Mouse (Mus musculus): ENCODE measurements around the gene Usp9x. TPM values are rescaled to one million over a fixed set of nuclear protein-coding genes. Genes with fewer than 3 reads are reported as not detected.

The Usp9x gene
- 9.6 and 9.8 TPM in 2 replicates for polyA plus RNA-seq (2015; fragmentation: Nextera tagmentation; extraction: Ambion mirVana)

DNA sequence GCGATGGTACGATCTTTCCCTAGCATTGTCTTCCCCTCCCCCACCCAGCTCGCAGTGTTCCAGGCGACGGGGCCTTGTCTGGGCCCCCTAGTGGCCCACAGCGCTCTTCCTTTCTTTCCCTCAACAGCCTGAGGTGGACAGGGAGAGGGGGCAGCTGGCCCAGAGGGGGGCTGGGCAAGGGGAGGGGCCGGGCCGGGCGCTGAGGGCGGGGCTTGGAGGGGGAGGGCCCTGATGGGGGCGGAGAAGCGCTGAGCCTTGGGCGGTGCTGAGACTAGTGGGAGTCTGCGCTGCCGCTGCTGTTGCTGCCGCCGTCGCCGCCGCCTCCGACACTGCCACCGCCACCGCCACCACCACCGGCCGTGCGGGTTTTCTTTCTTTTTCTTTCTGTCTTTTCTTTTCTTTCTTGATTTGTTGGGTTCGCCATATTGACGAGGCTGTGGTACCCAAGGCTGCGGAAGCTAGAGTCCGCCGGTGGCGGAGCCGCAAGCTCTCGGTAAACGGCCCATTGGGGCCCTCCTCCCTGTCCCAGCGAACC is at the start of gene Usp9x:
Gene Usp9x, plus strand, starts transcription at position 258 of the 535 bp plus-strand sequence.
- peak; percentile 82 for ATAC-seq (ENCODE audit: insufficient read depth)
- WGBS (ENCODE audit: insufficient replicate concordance): 12% methylated on average over 36 of the region's 36 CpGs
- peak within 1 kb of the TSS; percentile 84 for H3K4me3 ChIP-seq (replicated peaks)

DNA sequence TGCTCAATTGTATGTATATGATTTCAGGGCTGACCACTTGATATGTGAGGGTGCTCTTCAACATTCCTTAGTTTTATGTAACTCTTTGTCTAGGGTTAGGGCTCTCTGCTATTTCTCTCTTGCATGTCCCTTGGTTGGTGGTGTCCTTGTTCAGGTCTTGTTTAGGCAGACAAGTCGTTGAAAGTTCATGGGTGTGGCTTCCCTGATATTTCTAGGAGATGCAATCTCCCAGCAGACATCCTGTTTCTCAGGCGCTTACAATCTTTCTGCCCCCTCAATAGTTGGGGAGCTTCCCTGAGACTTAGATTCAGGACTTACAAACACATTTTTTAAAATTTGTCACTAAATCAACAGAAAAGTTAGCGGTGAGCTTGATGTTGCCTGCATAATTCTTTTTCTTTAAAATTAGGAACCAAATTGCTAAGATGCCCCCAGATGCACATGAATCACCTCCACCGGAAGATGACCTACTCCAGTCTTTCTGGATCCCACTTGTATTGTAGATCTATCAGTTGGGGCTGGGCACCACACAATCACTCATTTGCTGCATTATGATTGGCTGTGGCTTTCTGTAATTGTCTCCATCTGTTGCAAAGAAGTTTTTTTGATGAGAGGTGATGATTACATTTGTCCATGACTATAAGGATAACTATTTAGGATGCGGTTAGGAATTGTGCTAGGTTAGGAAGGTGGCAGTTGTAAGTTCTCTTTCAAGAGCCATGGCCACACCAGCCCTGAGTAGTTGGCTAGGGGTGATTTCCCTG is 48.6 kb upstream of the Usp9x start:
- Histone ChIP-seq H3K4me2 (no peak overlapping the region), H3K36me3 (replicated peaks) (no peaks in the 10 kb centered on the region), H3K27me3 (no peaks in the 10 kb centered on the region; the same call in 1 of the 2 replicates), H3K9me3 (replicated peaks) (no peaks in the 10 kb centered on the region), H3K27ac (replicated peaks) (no peak overlapping the region), H3K9ac (no peak overlapping the region), H3K4me3 (replicated peaks) (no peak overlapping the region), H3K4me1 (replicated peaks) (no peaks in the 10 kb centered on the region)
- ATAC-seq (ENCODE audit: insufficient read depth): no peak
- WGBS (ENCODE audit: insufficient replicate concordance): 51% methylated on average over 5 of the region's 5 CpGs

More for the DNA sequence above, at the start of gene Usp9x:
- peaks cover 3% of the 10 kb centered on the region; the same call in 1 of the 2 replicates for H3K4me1 ChIP-seq (replicated peaks)
- H3K9ac ChIP-seq: peak within 1 kb of the TSS; percentile 84
- peak within 1 kb of the TSS; percentile 93 for H3K27ac ChIP-seq (replicated peaks)
- H3K9me3 ChIP-seq (replicated peaks): no peaks in the 10 kb centered on the region
- H3K36me3 ChIP-seq (replicated peaks): no peaks in the 10 kb centered on the region
- peak within 1 kb of the TSS; percentile 78 for H3K4me2 ChIP-seq
- H3K27me3 ChIP-seq: no peaks in the 10 kb centered on the region

DNA sequence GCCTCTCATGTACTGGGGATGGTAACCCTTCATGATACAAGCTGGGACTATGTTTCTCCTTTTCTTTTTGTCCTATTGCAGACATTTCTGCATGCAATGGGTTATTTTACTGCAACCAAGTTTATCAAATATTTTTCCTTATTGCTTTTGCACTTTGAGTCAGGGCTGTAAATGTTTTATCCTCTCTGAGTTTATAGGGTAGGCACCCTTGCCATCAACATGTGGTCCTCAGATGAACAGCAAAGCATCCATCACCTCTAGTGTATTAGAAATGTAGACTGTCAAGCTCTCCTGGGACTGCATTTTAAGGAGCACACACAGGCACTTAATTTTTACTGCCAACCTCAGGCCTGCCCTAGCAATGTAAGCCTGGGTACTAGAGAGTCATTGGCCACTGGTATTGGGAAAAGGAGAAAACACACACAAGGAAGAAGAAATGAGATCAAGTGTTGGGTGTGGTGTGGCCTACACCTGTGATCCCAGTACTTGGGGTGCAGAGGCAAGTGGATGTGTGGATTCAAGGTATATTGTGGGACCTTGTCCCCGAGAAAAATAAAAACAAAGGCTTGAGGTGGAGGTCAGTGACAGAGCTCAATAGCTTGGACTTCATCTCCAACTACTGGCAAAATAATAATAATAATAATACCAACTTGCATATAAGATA is 46.6 kb upstream of the Usp9x start:
- H3K27me3 ChIP-seq: no peaks in the 10 kb centered on the region; the same call in 1 of the 2 replicates
- 52% methylated on average over 1 of the region's 1 CpGs for WGBS (ENCODE audit: insufficient replicate concordance)
- no peak for ATAC-seq (ENCODE audit: insufficient read depth)

DNA sequence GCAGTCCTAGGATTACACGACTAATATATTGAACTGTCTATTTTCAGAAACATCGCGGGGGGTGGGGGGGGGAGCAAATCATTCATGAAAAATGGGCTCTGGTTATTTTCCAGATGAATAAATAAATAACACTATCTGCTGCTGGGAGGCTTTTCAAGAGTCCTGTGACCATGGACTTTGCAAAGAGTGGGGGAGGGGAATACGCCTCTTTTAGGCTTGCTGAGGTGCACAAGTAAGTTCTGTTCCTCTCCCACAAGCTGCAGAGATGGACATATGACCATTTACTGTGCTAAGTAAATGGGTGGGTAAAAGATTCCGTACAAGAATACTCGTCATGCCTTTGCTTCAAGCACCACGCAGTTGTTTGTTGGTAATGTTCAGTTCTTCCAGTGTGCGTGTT is 46.0 kb upstream of the Usp9x start:
- no peak overlapping the region for H3K4me2 ChIP-seq
- no peaks in the 10 kb centered on the region for H3K4me1 ChIP-seq (replicated peaks)
- WGBS (ENCODE audit: insufficient replicate concordance): 67% methylated on average over 8 of the region's 8 CpGs
- H3K27me3 ChIP-seq: no peaks in the 10 kb centered on the region; the same call in 1 of the 2 replicates
- no peak overlapping the region for H3K9ac ChIP-seq
- H3K27ac ChIP-seq (replicated peaks): no peak overlapping the region
- no peak overlapping the region for H3K4me3 ChIP-seq (replicated peaks)
- H3K36me3 ChIP-seq (replicated peaks): no peaks in the 10 kb centered on the region
- H3K9me3 ChIP-seq (replicated peaks): no peaks in the 10 kb centered on the region
- ATAC-seq (ENCODE audit: insufficient read depth): no peak

More for the DNA sequence above, 46.6 kb upstream of the Usp9x start:
- Histone ChIP-seq H3K4me1 (replicated peaks) (no peaks in the 10 kb centered on the region), H3K27ac (replicated peaks) (no peak overlapping the region), H3K36me3 (replicated peaks) (no peaks in the 10 kb centered on the region), H3K4me2 (no peak overlapping the region), H3K9me3 (replicated peaks) (no peaks in the 10 kb centered on the region), H3K9ac (no peak overlapping the region), H3K4me3 (replicated peaks) (no peak overlapping the region)

DNA sequence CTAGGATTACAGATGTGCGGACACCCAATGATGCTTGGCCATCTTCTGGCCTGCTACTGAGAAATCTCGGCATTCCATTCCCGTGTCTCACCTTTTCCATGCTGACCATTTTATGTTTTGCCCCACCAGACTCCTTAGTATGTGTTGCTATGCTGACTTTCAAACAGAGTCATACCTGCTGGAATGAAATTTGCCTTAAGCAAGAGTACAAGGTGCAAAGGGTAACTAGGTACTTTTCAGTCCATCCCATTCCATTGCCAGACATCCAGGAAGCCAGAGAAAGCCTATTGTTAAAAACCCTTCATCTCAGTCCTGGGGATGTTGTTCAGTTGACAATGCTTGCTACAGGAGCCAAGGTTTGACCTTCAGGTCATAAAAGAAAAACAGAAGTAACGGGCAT is 43.1 kb upstream of the Usp9x start:
- H3K4me3 ChIP-seq (replicated peaks): no peak overlapping the region
- H3K27me3 ChIP-seq: no peaks in the 10 kb centered on the region; the same call in 1 of the 2 replicates
- no peak overlapping the region for H3K9ac ChIP-seq
- H3K4me1 ChIP-seq (replicated peaks): no peaks in the 10 kb centered on the region
- H3K9me3 ChIP-seq (replicated peaks): no peaks in the 10 kb centered on the region
- no peak for ATAC-seq (ENCODE audit: insufficient read depth)
- no peak overlapping the region for H3K4me2 ChIP-seq
- H3K27ac ChIP-seq (replicated peaks): no peak overlapping the region
- no peaks in the 10 kb centered on the region for H3K36me3 ChIP-seq (replicated peaks)
- 74% methylated on average over 4 of the region's 4 CpGs for WGBS (ENCODE audit: insufficient replicate concordance)

DNA sequence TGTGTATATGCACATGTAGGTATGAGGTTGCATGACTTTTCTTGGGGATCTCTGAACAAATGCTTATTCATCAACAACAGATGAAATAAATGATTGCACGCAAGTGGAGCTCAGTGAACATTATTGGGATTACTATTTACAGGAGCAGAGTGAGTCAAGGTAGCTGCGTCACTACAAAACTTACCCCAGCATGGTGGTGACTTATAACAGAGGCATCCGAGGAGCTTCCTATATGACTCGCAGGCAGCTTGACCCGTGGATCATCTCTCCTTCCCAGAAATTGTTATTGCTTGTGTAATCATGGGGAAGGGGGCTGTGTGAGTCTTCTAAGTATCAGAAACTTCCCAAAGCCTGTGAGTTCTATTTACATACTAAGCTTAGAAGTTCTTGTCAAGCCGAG is 41.3 kb upstream of the Usp9x start:
- Histone ChIP-seq H3K4me1 (replicated peaks) (no peaks in the 10 kb centered on the region), H3K9ac (no peak overlapping the region), H3K36me3 (replicated peaks) (no peaks in the 10 kb centered on the region), H3K9me3 (replicated peaks) (no peaks in the 10 kb centered on the region), H3K4me2 (no peak overlapping the region), H3K27ac (replicated peaks) (no peak overlapping the region), H3K27me3 (no peaks in the 10 kb centered on the region), H3K4me3 (replicated peaks) (no peak overlapping the region)
- WGBS (ENCODE audit: insufficient replicate concordance): 71% methylated on average over 6 of the region's 6 CpGs
- ATAC-seq (ENCODE audit: insufficient read depth): no peak

DNA sequence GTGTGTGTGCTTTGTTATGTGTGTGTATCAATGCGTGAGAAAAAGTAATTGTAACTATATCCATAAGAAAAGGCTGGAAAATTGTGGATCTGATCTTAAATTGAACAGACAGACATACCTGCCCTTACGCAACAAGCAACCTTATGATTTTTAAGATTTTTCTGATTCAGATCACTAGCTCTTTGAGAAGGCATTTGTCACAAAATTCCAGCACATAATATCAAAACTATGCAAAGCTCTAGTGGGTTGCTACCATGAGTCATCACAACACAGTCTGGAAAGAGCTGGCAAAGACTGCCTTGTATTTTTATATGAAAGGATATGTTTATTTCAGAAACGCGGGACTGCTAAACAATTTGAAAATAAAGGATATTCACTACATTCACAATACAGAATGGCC is 34.2 kb upstream of the Usp9x start:
- no peak for ATAC-seq (ENCODE audit: insufficient read depth)
- Histone ChIP-seq H3K4me2 (no peak overlapping the region), H3K4me3 (replicated peaks) (no peak overlapping the region), H3K27ac (replicated peaks) (no peak overlapping the region), H3K9me3 (replicated peaks) (no peaks in the 10 kb centered on the region), H3K36me3 (replicated peaks) (no peaks in the 10 kb centered on the region), H3K4me1 (replicated peaks) (no peaks in the 10 kb centered on the region), H3K9ac (no peak overlapping the region), H3K27me3 (no peaks in the 10 kb centered on the region)
- WGBS (ENCODE audit: insufficient replicate concordance): 78% methylated on average over 4 of the region's 4 CpGs

DNA sequence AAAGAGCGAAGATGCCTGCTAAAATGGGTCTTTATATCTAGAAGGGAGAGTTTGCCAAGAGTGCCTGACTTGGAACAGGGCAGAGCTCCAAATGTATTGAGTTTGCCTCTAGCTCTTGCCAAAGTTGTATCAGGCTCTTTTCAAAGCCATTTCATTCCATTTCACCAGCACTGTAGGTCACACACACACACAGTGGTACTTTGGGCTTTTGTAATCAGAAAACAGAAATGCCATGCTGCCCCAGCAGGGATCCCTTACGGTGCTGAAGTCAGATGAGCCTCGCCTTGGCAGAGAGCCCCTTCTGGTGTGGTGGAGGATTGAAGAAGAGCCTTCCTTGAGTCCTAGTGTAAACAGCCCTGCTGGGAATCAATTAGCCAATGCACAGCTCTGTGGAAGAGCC is 32.1 kb upstream of the Usp9x start:
- H3K4me2 ChIP-seq: no peak overlapping the region
- H3K4me3 ChIP-seq (replicated peaks): no peak overlapping the region
- WGBS (ENCODE audit: insufficient replicate concordance): 44% methylated on average over 3 of the region's 3 CpGs
- no peak overlapping the region for H3K27ac ChIP-seq (replicated peaks)
- no peaks in the 10 kb centered on the region for H3K27me3 ChIP-seq
- no peaks in the 10 kb centered on the region for H3K4me1 ChIP-seq (replicated peaks)
- H3K36me3 ChIP-seq (replicated peaks): no peaks in the 10 kb centered on the region
- no peaks in the 10 kb centered on the region for H3K9me3 ChIP-seq (replicated peaks)
- ATAC-seq (ENCODE audit: insufficient read depth): no peak
- H3K9ac ChIP-seq: no peak overlapping the region

DNA sequence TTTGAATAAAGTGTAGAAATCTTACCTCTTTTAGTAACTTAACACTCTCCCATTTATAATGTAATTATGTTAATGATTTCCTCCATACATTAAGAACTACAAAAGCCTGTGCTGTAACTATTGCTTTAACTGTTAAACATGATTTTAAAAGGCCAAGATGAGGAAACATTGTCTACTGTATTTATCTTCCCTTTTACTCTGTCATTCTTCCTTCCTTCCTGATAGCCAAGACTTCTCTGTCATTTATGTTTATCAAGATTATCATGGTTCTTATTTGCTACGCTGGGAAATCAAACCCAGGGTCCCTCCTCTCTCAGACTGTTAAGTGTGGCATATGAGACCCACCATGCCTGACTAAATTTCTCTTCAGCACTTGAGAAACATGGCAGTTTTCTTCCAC is 30.9 kb upstream of the Usp9x start:
- Histone ChIP-seq H3K9ac (no peak overlapping the region), H3K4me2 (no peak overlapping the region), H3K4me1 (replicated peaks) (no peaks in the 10 kb centered on the region), H3K36me3 (replicated peaks) (no peaks in the 10 kb centered on the region), H3K4me3 (replicated peaks) (no peak overlapping the region), H3K9me3 (replicated peaks) (no peaks in the 10 kb centered on the region), H3K27me3 (no peaks in the 10 kb centered on the region), H3K27ac (replicated peaks) (no peak overlapping the region)
- WGBS (ENCODE audit: insufficient replicate concordance): 20% methylated on average over 1 of the region's 1 CpGs
- no peak for ATAC-seq (ENCODE audit: insufficient read depth)

DNA sequence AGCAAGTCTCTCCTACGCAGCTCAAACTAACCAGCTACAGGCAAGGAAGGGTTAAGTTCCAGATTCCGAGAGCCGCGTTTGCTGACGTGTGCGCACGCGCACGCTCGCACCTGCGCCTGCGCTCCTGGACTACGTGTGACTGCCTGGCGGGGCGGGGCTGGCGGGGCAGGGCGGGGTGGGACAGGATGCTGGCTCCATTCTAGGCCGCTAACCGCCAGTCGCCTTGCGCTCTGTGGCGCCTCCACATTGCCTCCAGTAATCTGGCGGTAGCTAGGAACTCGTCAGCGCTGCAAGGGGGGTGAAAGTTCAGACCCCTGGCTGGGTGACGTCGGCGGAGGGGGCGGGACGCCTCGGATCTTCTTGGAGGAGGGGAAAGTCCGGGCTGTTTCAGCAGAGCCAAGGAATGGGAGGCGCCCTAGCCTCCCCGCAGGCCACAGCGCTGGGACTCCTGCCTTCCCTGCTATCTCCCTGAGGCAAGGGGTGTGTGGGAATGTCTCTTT is 29.6 kb upstream of the Usp9x start:
- Histone ChIP-seq H3K4me1 (replicated peaks) (no peaks in the 10 kb centered on the region), H3K9ac (peak overlapping the region; percentile 46), H3K27ac (replicated peaks) (peak overlapping the region; percentile 94), H3K4me2 (peak overlapping the region; percentile 65), H3K27me3 (no peaks in the 10 kb centered on the region), H3K9me3 (replicated peaks) (no peaks in the 10 kb centered on the region), H3K4me3 (replicated peaks) (peak overlapping the region; percentile 60), H3K36me3 (replicated peaks) (no peaks in the 10 kb centered on the region)
- 7% methylated on average over 33 of the region's 35 CpGs for WGBS (ENCODE audit: insufficient replicate concordance)
- ATAC-seq (ENCODE audit: insufficient read depth): peak; percentile 100

DNA sequence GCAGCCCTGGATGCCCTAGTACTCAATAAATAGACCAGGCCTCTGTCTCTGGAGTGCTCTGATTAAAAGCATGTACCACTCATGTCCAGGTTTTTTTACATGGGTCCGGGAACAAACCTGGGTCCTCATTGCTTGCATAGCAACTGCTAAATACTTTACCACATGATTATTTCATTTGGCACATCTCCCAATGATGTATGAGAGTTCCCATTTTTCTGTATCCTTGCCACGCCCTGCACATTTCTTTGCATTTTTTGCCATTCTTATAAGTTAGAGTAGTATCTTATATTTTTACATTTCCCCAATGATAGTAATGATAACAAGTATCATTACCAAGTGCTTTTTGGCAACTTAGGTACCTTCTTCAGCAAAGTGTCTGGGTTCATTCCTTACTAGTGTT is 27.5 kb upstream of the Usp9x start:
- 71% methylated on average over 2 of the region's 2 CpGs for WGBS (ENCODE audit: insufficient replicate concordance)
- H3K27ac ChIP-seq (replicated peaks): no peak overlapping the region
- H3K4me3 ChIP-seq (replicated peaks): no peak overlapping the region
- no peak overlapping the region for H3K9ac ChIP-seq
- H3K27me3 ChIP-seq: no peaks in the 10 kb centered on the region
- H3K36me3 ChIP-seq (replicated peaks): no peaks in the 10 kb centered on the region
- no peak overlapping the region for H3K4me2 ChIP-seq
- ATAC-seq (ENCODE audit: insufficient read depth): no peak
- H3K4me1 ChIP-seq (replicated peaks): peaks cover 5% of the 10 kb centered on the region
- no peaks in the 10 kb centered on the region for H3K9me3 ChIP-seq (replicated peaks)

Data from liver, embryonic 15.5 days (tissue).